9 mouse cellular contexts compared by ENCODE assay signal in the genomic region with DNA sequence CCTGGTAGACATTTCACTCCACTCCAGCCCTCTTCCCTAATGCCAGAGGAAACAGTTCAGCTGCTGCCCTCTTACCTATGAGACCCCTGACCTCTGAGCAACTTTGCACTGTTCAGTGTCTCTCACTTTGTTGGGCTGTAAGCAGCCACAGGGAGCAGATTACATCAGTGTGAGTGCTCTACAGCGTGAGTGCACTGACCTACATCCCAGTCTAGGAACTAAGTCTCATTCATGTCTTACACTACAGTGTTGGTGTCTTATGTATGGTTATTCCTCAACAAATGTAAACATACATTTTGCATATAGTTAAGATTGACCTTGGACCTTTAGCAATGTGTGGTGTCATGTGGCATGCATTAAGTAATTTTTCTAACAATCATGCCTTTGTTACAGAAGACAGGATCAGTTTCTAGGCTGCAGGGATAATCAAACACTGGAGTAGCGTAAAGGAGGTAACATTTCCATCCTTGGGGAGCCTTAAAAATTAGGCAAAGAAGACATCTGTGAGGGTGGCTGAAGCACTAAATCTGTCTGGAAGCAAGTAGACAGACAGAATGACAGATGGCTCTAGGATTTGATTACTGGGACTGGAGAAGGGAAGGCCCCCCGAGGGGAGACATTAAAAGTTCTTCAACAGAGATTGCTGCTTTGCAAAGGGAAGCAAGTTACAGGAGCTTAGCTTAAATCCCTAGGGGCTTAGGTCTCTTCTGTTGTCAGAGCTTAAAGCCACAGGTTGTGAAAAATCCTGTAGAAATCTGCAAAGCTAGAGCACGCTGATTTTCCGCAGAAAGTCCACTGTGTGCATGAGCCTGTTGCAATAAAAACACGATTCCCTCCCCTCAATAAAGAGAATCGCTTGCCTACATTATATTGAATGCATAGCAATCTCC.
A peak's percentile ranks its signal among the peaks of the same experiment; 100 is the strongest.
DNase-seq lines count a peak whose midpoint lies in the region; ATAC-seq and TF ChIP-seq lines count a peak whose summit lies in the region.
"Had no signal": no experiment of that assay in that cellular context is flagged by ENCODE, and none has a peak within 500 bp of the region (broad histone marks: within the 10 kb centered on the region; RNA-seq: fewer than 3 reads in every experiment).

No protein-coding gene starts in this region.

- H3K36me3 ChIP-seq in forebrain, embryonic 14.5 days (ENCODE audit: control insufficient read depth, insufficient read depth, low read length), result no peaks in the 10 kb centered on the region
- no peaks in the 10 kb centered on the region for H3K36me3 ChIP-seq in limb, embryonic 15.5 days
- H3K36me3 ChIP-seq in stomach, embryonic 16.5 days (ENCODE audit: control insufficient read depth, insufficient read depth, low read length), result no peaks in the 10 kb centered on the region

- no peaks in the 10 kb centered on the region for H3K9me3 ChIP-seq in forebrain, embryonic 14.5 days (replicated peaks; ENCODE audit: control insufficient read depth, low read length)
- H3K9me3 ChIP-seq in limb, embryonic 15.5 days, result no peaks in the 10 kb centered on the region
- H3K9me3 ChIP-seq in stomach, embryonic 16.5 days (replicated peaks; ENCODE audit: control insufficient read depth, low read length), result no peaks in the 10 kb centered on the region

- H3K4me3 ChIP-seq in layer of hippocampus, adult 2 months, result peak overlapping the region; percentile 49
- no peak overlapping the region for H3K4me3 ChIP-seq in forebrain, embryonic 14.5 days (ENCODE audit: low read depth, low read length)
- peak overlapping the region; percentile 22 for H3K4me3 ChIP-seq in limb, embryonic 15.5 days
- no peak overlapping the region; the same call in 1 of the 2 replicates for H3K4me3 ChIP-seq in stomach, embryonic 16.5 days (replicated peaks; ENCODE audit: low read length)

- no peak for TF ChIP-seq CTCF in layer of hippocampus, adult 2 months (conservative IDR thresholded peaks at IDR 0.05)

- no peak overlapping the region for H3K9ac ChIP-seq in forebrain, embryonic 14.5 days (ENCODE audit: low read length)
- H3K9ac ChIP-seq in limb, embryonic 15.5 days, result no peak overlapping the region
- H3K9ac ChIP-seq in stomach, embryonic 16.5 days (ENCODE audit: low read length), result peak overlapping the region; percentile 23; the same call in 1 of the 2 replicates
- H3K9ac ChIP-seq: liver, embryonic 14.5 days had no signal

- H3K27me3 ChIP-seq in forebrain, embryonic 14.5 days (replicated peaks; ENCODE audit: control insufficient read depth, insufficient read depth, low read length), result no peaks in the 10 kb centered on the region
- no peaks in the 10 kb centered on the region for H3K27me3 ChIP-seq in limb, embryonic 15.5 days
- no peaks in the 10 kb centered on the region for H3K27me3 ChIP-seq in stomach, embryonic 16.5 days (ENCODE audit: control insufficient read depth, insufficient read depth, low read length)

- DNase-seq in layer of hippocampus, adult 2 months (ENCODE audit: low spot score in 2 of 2), result peak in 1 of 2 experiments; percentile 28
- no peak for DNase-seq in layer of hippocampus, postnatal 25 days (ENCODE audit: extremely low spot score in 1 of 2, low spot score in 1 of 2)
- DNase-seq in forebrain, embryonic 14.5 days (ENCODE audit: low spot score), result peak; percentile 33
- DNase-seq in kidney, postnatal 14 days, result no peak
- no peak for DNase-seq in adrenal gland, adult 18-20 months (ENCODE audit: low spot score in 2 of 2)
- DNase-seq in lung, postnatal 25 days (ENCODE audit: low spot score), result no peak

- H3K27ac ChIP-seq in layer of hippocampus, adult 2 months, result peak overlapping the region; percentile 61
- H3K27ac ChIP-seq in forebrain, embryonic 14.5 days (ENCODE audit: low read depth, low read length), result no peak overlapping the region
- peak overlapping the region; percentile 54; the same call in 1 of the 2 replicates for H3K27ac ChIP-seq in limb, embryonic 15.5 days
- H3K27ac ChIP-seq in stomach, embryonic 16.5 days (ENCODE audit: low read length), result no peak overlapping the region
- H3K27ac ChIP-seq: liver, embryonic 14.5 days had no signal

- peak; percentile 32; the same call in 1 of the 2 replicates for ATAC-seq in forebrain, embryonic 14.5 days
- no peak for ATAC-seq in limb, embryonic 15.5 days (ENCODE audit: insufficient number of reproducible peaks, low FRiP score, low TSS enrichment, low read depth)
- ATAC-seq in stomach, embryonic 16.5 days (ENCODE audit: insufficient read depth, low FRiP score), result no peak

- WGBS in forebrain, embryonic 14.5 days, result 17% methylated on average over 7 of the region's 7 CpGs
- WGBS in limb, embryonic 15.5 days, result 12% methylated on average over 7 of the region's 7 CpGs
- WGBS in stomach, embryonic 16.5 days, result 36% methylated on average over 7 of the region's 7 CpGs

- peak overlapping the region; percentile 23; the same call in 1 of the 2 replicates for H3K4me2 ChIP-seq in forebrain, embryonic 14.5 days (ENCODE audit: low read length)
- H3K4me2 ChIP-seq in limb, embryonic 15.5 days, result peak overlapping the region; percentile 41
- peak overlapping the region; percentile 38 for H3K4me2 ChIP-seq in stomach, embryonic 16.5 days (ENCODE audit: low read depth, low read length)

- peaks cover 5% of the 10 kb centered on the region; the same call in 1 of the 2 replicates for H3K4me1 ChIP-seq in forebrain, embryonic 14.5 days (ENCODE audit: control insufficient read depth, insufficient read depth, low read length)
- H3K4me1 ChIP-seq in limb, embryonic 15.5 days, result peaks cover 13% of the 10 kb centered on the region; the same call in 1 of the 2 replicates
- peaks cover 6% of the 10 kb centered on the region; the same call in 1 of the 2 replicates for H3K4me1 ChIP-seq in stomach, embryonic 16.5 days (ENCODE audit: control insufficient read depth, insufficient read depth, low read length)

Comparison
In these comparisons a context has a peak if more than half of its experiments do, and no peak if none do; other contexts are left out.
1. H3K27ac ChIP-seq: peak in layer of hippocampus, adult 2 months (single experiment) and limb, embryonic 15.5 days (single experiment); none in forebrain, embryonic 14.5 days (single experiment) and stomach, embryonic 16.5 days (single experiment).
2. H3K4me3 ChIP-seq: peak in layer of hippocampus, adult 2 months (single experiment) and limb, embryonic 15.5 days (single experiment); none in forebrain, embryonic 14.5 days (single experiment) and stomach, embryonic 16.5 days (single experiment).
3. Peak in every context shown above with its lines, with median percentiles within 50 percentile points of each other: H3K4me2 ChIP-seq.